Mouse (Mus musculus) neural tube, embryonic 11.5 days (tissue): ENCODE measurements around the gene Pate1. TPM values are rescaled to one million over a fixed set of nuclear protein-coding genes. Genes with fewer than 3 reads are reported as not detected.

ENCODE experiments used
- ATAC-seq: fragments of 200-750 bp; cut with Nextera tagmentation; 2 replicates; pipeline ENCODE4 v1.8.0; 2017; ENCODE audit warnings: moderate number of reproducible peaks, mild to moderate bottlenecking, moderate TSS enrichment, moderate library complexity; ENCODE audit not compliant: insufficient read depth, low FRiP score, low TSS enrichment
- DNase-seq: peaks from one replicate; pipeline ENCODE4 v3.0.0-alpha.2; 2015; ENCODE audit warnings: low spot score
- H3K27ac ChIP-seq: fragments of 300-500 bp; sonication (generic); 2 replicates; pipeline ENCODE4 v1.5.1; 2014; ENCODE audit warnings: low read depth, mild to moderate bottlenecking, low read length
- H3K27me3 ChIP-seq: fragments of 300-500 bp; sonication (generic); 2 replicates; pipeline ENCODE4 v1.6.1; 2014; ENCODE audit warnings: mild to moderate bottlenecking, low read length, mixed read lengths; ENCODE audit not compliant: control insufficient read depth, insufficient read depth
- H3K36me3 ChIP-seq: fragments of 300-500 bp; sonication (generic); 2 replicates; pipeline ENCODE4 v1.6.1; 2014; ENCODE audit warnings: mild to moderate bottlenecking, low read length, moderate library complexity, mixed read lengths; ENCODE audit not compliant: control insufficient read depth, insufficient read depth
- H3K4me1 ChIP-seq: fragments of 300-500 bp; sonication (generic); 2 replicates; pipeline ENCODE4 v1.6.1; 2014; ENCODE audit warnings: low read length, mixed read lengths; ENCODE audit not compliant: control insufficient read depth, insufficient read depth
- H3K4me2 ChIP-seq: fragments of 300-500 bp; sonication (generic); 2 replicates; pipeline ENCODE4 v1.6.1; 2014; ENCODE audit warnings: low read depth, mild to moderate bottlenecking, moderate library complexity
- H3K4me3 ChIP-seq: fragments of 300-500 bp; sonication (generic); 2 replicates; pipeline ENCODE4 v1.5.1; 2014; ENCODE audit warnings: low read depth, low read length
- H3K9ac ChIP-seq: fragments of 300-500 bp; sonication (generic); 2 replicates; pipeline ENCODE4 v1.6.1; 2014; ENCODE audit warnings: mild to moderate bottlenecking, low read length
- H3K9me3 ChIP-seq: fragments of 300-500 bp; sonication (generic); 2 replicates; pipeline ENCODE4 v1.6.1; 2016; ENCODE audit warnings: low read length; ENCODE audit not compliant: control insufficient read depth
- WGBS: fragments of 180-500 bp; shearing (Covaris S2); extraction: QIAGEN DNeasy Blood & Tissue Kit; methylation state at CpG from one replicate; pipeline ENCODE4 v1.1.7; 2014; 5-methylcytosine and 5-hydroxymethylcytosine counted together
- polyA plus RNA-seq: library from polyadenylated mRNA; unstranded; fragments of >200 nt; fragmentation: Nextera tagmentation; extraction: Ambion mirVana; gene quantifications from 2 replicates; pipeline ENCODE4 v1.2.1, GENCODE M21; 2014

Pate1 gene
- polyA plus RNA-seq, result not detected in 2 replicates

- DNase-seq, result no peak
- ATAC-seq, result no peak
- no peaks in the 10 kb centered on the region for H3K27me3 ChIP-seq
Measured at GRCm38 (mm10) chr9:35687013-35687412, at the start of gene Pate1. Gene Pate1, minus strand, starts transcription at chr9:35687390.

GRCm38 (mm10) chr9:35707265-35707664 lies 20.1 kb upstream of the Pate1 start:
- ATAC-seq (no peak), DNase-seq (no peak)
- Histone ChIP-seq H3K4me3 (no peak overlapping the region), H3K9me3 (no peaks in the 10 kb centered on the region), H3K27ac (no peak overlapping the region), H3K4me2 (no peak overlapping the region), H3K36me3 (no peaks in the 10 kb centered on the region), H3K9ac (no peak overlapping the region), H3K27me3 (no peaks in the 10 kb centered on the region), H3K4me1 (no peaks in the 10 kb centered on the region)

More at GRCm38 (mm10) chr9:35687013-35687412, at the start of gene Pate1:
- WGBS, result 52% methylated on average over 1 of the region's 1 CpGs
- Histone ChIP-seq H3K27ac (no peak within 1 kb of the TSS), H3K9ac (no peak within 1 kb of the TSS), H3K9me3 (no peaks in the 10 kb centered on the region), H3K4me2 (no peak within 1 kb of the TSS), H3K36me3 (no peaks in the 10 kb centered on the region), H3K4me3 (no peak within 1 kb of the TSS), H3K4me1 (no peaks in the 10 kb centered on the region)

GRCm38 (mm10) chr9:35691924-35692323 lies 4.7 kb upstream of the Pate1 start:
- Histone ChIP-seq H3K27ac (no peak overlapping the region), H3K4me1 (no peaks in the 10 kb centered on the region), H3K9me3 (no peaks in the 10 kb centered on the region), H3K4me3 (no peak overlapping the region), H3K27me3 (no peaks in the 10 kb centered on the region), H3K4me2 (no peak overlapping the region), H3K9ac (no peak overlapping the region), H3K36me3 (no peaks in the 10 kb centered on the region)
- ATAC-seq (no peak), DNase-seq (no peak)

GRCm38 (mm10) chr9:35673557-35673956 lies 13.6 kb downstream of the Pate1 start:
- Histone ChIP-seq H3K9ac (no peak overlapping the region), H3K9me3 (no peaks in the 10 kb centered on the region), H3K27ac (no peak overlapping the region), H3K4me1 (no peaks in the 10 kb centered on the region), H3K4me3 (no peak overlapping the region), H3K4me2 (no peak overlapping the region), H3K36me3 (no peaks in the 10 kb centered on the region), H3K27me3 (no peaks in the 10 kb centered on the region)
- ATAC-seq (no peak), DNase-seq (no peak)
- 88% methylated on average over 2 of the region's 2 CpGs for WGBS

GRCm38 (mm10) chr9:35648102-35648501 lies 39.1 kb downstream of the Pate1 start, which contains the start of gene Pate3:
Gene Pate3, minus strand, starts transcription at chr9:35648202.
- H3K4me2 ChIP-seq, result no peak within 1 kb of the TSS
- WGBS, result 73% methylated on average over 1 of the region's 1 CpGs
- no peak within 1 kb of the TSS for H3K9ac ChIP-seq
- DNase-seq (no peak), ATAC-seq (no peak)
- H3K4me1 ChIP-seq, result no peaks in the 10 kb centered on the region
- H3K36me3 ChIP-seq, result no peaks in the 10 kb centered on the region
- H3K9me3 ChIP-seq, result no peaks in the 10 kb centered on the region
- H3K4me3 ChIP-seq, result no peak within 1 kb of the TSS
- H3K27me3 ChIP-seq, result no peaks in the 10 kb centered on the region
- no peak within 1 kb of the TSS for H3K27ac ChIP-seq

Other genes starting within 250 kb of the Pate1 start
- not detected in 2 replicates for gene Gm1113, start 169.1 kb downstream of the Pate1 start, polyA plus RNA-seq
- gene Ddx25, start 128.9 kb downstream of the Pate1 start, polyA plus RNA-seq, result 11.3 and 11.4 TPM in 2 replicates
- 19.6 and 20.9 TPM in 2 replicates for gene Pus3, start 128.8 kb downstream of the Pate1 start, polyA plus RNA-seq
- gene Pate2, start 117.1 kb downstream of the Pate1 start, polyA plus RNA-seq, result 0.53 and 0.66 TPM in 2 replicates
- gene Hyls1, start 117.0 kb downstream of the Pate1 start, polyA plus RNA-seq, result 28.1 and 28.8 TPM in 2 replicates
- gene Pate4, start 75.4 kb downstream of the Pate1 start, polyA plus RNA-seq, result not detected in 2 replicates
- not detected in 2 replicates for gene Pate3, start 39.2 kb downstream of the Pate1 start, polyA plus RNA-seq
- not detected in 2 replicates for gene Gm17677, start 53.7 kb upstream of the Pate1 start, polyA plus RNA-seq
- not detected in 2 replicates for gene Gm17727, start 90.7 kb upstream of the Pate1 start, polyA plus RNA-seq
- not detected in 2 replicates for gene Gm27235, start 102.7 kb upstream of the Pate1 start, polyA plus RNA-seq
- not detected in 2 replicates for gene D730048I06Rik, start 102.7 kb upstream of the Pate1 start, polyA plus RNA-seq
- not detected in 2 replicates for gene 9230110F15Rik, start 156.8 kb upstream of the Pate1 start, polyA plus RNA-seq
- gene 9230113P08Rik, start 221.0 kb upstream of the Pate1 start, polyA plus RNA-seq, result not detected in 2 replicates